Mouse (Mus musculus) neural tube, embryonic 13.5 days (tissue): ENCODE measurements around the gene Gcnt4. TPM values are rescaled to one million over a fixed set of nuclear protein-coding genes. Genes with fewer than 3 reads are reported as not detected.
"Not testable (repeated sequence)": the region's sequence is repeated elsewhere in the genome, so short reads cannot be mapped to it uniquely, and the experiment has no call there.

Experiments
- ATAC-seq: fragments of 200-750 bp; cut with Nextera tagmentation; 2 replicates; pipeline ENCODE4 v1.8.0; 2017; ENCODE audit warnings: low read depth, mild to moderate bottlenecking, moderate TSS enrichment, moderate library complexity
- H3K27ac ChIP-seq: fragments of 300-500 bp; sonication (generic); replicated peaks from 2 replicates; pipeline ENCODE4 v1.5.1; 2015; ENCODE audit warnings: moderate library complexity, mild to moderate bottlenecking, inconsistent platforms
- H3K27me3 ChIP-seq: fragments of 300-500 bp; sonication (generic); 2 replicates; pipeline ENCODE4 v1.6.1; 2015; ENCODE audit warnings: mild to moderate bottlenecking, inconsistent platforms
- H3K36me3 ChIP-seq: fragments of 300-500 bp; sonication (generic); 2 replicates; pipeline ENCODE4 v1.6.1; 2015; ENCODE audit warnings: mild to moderate bottlenecking, inconsistent platforms
- H3K4me1 ChIP-seq: fragments of 300-500 bp; sonication (generic); replicated peaks from 2 replicates; pipeline ENCODE4 v1.6.1; 2015; ENCODE audit warnings: inconsistent platforms
- H3K4me2 ChIP-seq: fragments of 300-500 bp; sonication (generic); 2 replicates; pipeline ENCODE4 v1.6.1; 2015; ENCODE audit warnings: inconsistent platforms, mild to moderate bottlenecking, moderate library complexity
- H3K4me3 ChIP-seq: fragments of 300-500 bp; sonication (generic); 2 replicates; pipeline ENCODE4 v1.5.1; 2015; ENCODE audit warnings: mild to moderate bottlenecking, inconsistent platforms
- H3K9ac ChIP-seq: fragments of 300-500 bp; sonication (generic); 2 replicates; pipeline ENCODE4 v1.6.1; 2015; ENCODE audit warnings: moderate library complexity, mild to moderate bottlenecking, inconsistent platforms
- H3K9me3 ChIP-seq: fragments of 300-500 bp; sonication (generic); 2 replicates; pipeline ENCODE4 v1.6.1; 2016; ENCODE audit warnings: inconsistent platforms
- WGBS: fragments of 180-500 bp; shearing (Covaris S2); methylation state at CpG from one replicate; pipeline ENCODE4 v1.1.7; 2015; 5-methylcytosine and 5-hydroxymethylcytosine counted together
- polyA plus RNA-seq: library from polyadenylated mRNA; unstranded; fragments of >200 nt; fragmentation: Nextera tagmentation; extraction: Ambion mirVana; gene quantifications from 2 replicates; pipeline ENCODE4 v1.2.1, GENCODE M21; 2015

Gcnt4 gene
- polyA plus RNA-seq, 1 experiment from 2014 or later = 0.10 TPM

- no peak overlapping the region for H3K4me3 ChIP-seq
- 9% methylated on average over 8 of the region's 8 CpGs for WGBS
- no peak overlapping the region for H3K27ac ChIP-seq
- H3K4me2 ChIP-seq = no peak overlapping the region
- peaks cover 16% of the 10 kb centered on the region for H3K4me1 ChIP-seq
- H3K9me3 ChIP-seq = no peaks in the 10 kb centered on the region
- no peak overlapping the region for H3K9ac ChIP-seq
- peaks cover 43% of the 10 kb centered on the region for H3K27me3 ChIP-seq
- ATAC-seq = no peak
- no peaks in the 10 kb centered on the region for H3K36me3 ChIP-seq
Observed at GRCm38 (mm10) chr13:96928432-96929039, 4.0 kb downstream of the Gcnt4 start.

- Histone ChIP-seq H3K4me3 (no peak overlapping the region), H3K4me1 (peaks cover 8% of the 10 kb centered on the region), H3K27me3 (0 out of 2 replicates have a peak, but pooled peaks cover 3% of the 10 kb centered on the region), H3K27ac (no peak overlapping the region), H3K9ac (no peak overlapping the region), H3K9me3 (no peaks in the 10 kb centered on the region), H3K36me3 (no peaks in the 10 kb centered on the region), H3K4me2 (no peak overlapping the region)
- ATAC-seq = no peak
- WGBS = 89% methylated on average over 5 of the region's 5 CpGs
Observed at GRCm38 (mm10) chr13:96932745-96933144, 8.3 kb downstream of the Gcnt4 start.

GRCm38 (mm10) chr13:96933367-96933766 lies 8.9 kb downstream of the Gcnt4 start:
- Histone ChIP-seq H3K36me3 (no peaks in the 10 kb centered on the region), H3K4me1 (peaks cover 8% of the 10 kb centered on the region), H3K9ac (no peak overlapping the region), H3K27me3 (no peaks in the 10 kb centered on the region), H3K4me3 (no peak overlapping the region), H3K9me3 (no peaks in the 10 kb centered on the region), H3K4me2 (no peak overlapping the region), H3K27ac (no peak overlapping the region)
- 64% methylated on average over 8 of the region's 8 CpGs for WGBS
- ATAC-seq = no peak

GRCm38 (mm10) chr13:96936173-96936777 lies 11.8 kb downstream of the Gcnt4 start:
- Histone ChIP-seq H3K4me2 (no peak overlapping the region), H3K27ac (no peak overlapping the region), H3K27me3 (no peaks in the 10 kb centered on the region), H3K9me3 (no peaks in the 10 kb centered on the region), H3K36me3 (no peaks in the 10 kb centered on the region), H3K4me1 (peaks cover 8% of the 10 kb centered on the region), H3K4me3 (no peak overlapping the region), H3K9ac (no peak overlapping the region)
- WGBS = 19% methylated on average over 6 of the region's 6 CpGs
- ATAC-seq = no peak

GRCm38 (mm10) chr13:96937059-96937558 lies 12.6 kb downstream of the Gcnt4 start:
- Histone ChIP-seq H3K27ac (no peak overlapping the region), H3K9me3 (no peaks in the 10 kb centered on the region), H3K9ac (no peak overlapping the region), H3K27me3 (no peaks in the 10 kb centered on the region), H3K4me2 (no peak overlapping the region), H3K4me1 (peaks cover 8% of the 10 kb centered on the region), H3K4me3 (no peak overlapping the region), H3K36me3 (no peaks in the 10 kb centered on the region)
- no peak for ATAC-seq
- WGBS = 71% methylated on average over 10 of the region's 10 CpGs

GRCm38 (mm10) chr13:96939680-96940079 lies 15.2 kb downstream of the Gcnt4 start:
- Histone ChIP-seq H3K36me3 (no peaks in the 10 kb centered on the region), H3K4me3 (no peak overlapping the region), H3K4me1 (peaks cover 8% of the 10 kb centered on the region), H3K9ac (no peak overlapping the region), H3K9me3 (no peaks in the 10 kb centered on the region), H3K27ac (no peak overlapping the region), H3K27me3 (no peaks in the 10 kb centered on the region), H3K4me2 (no peak overlapping the region)
- ATAC-seq = no peak
- 83% methylated on average over 10 of the region's 10 CpGs for WGBS

- H3K9ac ChIP-seq, H3K4me1 ChIP-seq, H3K36me3 ChIP-seq, ATAC-seq, H3K9me3 ChIP-seq, H3K27me3 ChIP-seq, H3K4me3 ChIP-seq, H3K4me2 ChIP-seq, H3K27ac ChIP-seq: not testable (repeated sequence)
- WGBS = 90% methylated on average over 11 of the region's 11 CpGs
Observed at GRCm38 (mm10) chr13:96941481-96941880, 17.0 kb downstream of the Gcnt4 start.

GRCm38 (mm10) chr13:96943571-96943970 lies 19.1 kb downstream of the Gcnt4 start:
- H3K9me3 ChIP-seq = no peaks in the 10 kb centered on the region
- H3K4me2 ChIP-seq = no peak overlapping the region
- 51% methylated on average over 3 of the region's 3 CpGs for WGBS
- no peak for ATAC-seq
- no peaks in the 10 kb centered on the region for H3K27me3 ChIP-seq
- no peak overlapping the region for H3K9ac ChIP-seq
- H3K36me3 ChIP-seq = no peaks in the 10 kb centered on the region
- no peak overlapping the region for H3K4me3 ChIP-seq
- H3K4me1 ChIP-seq = no peaks in the 10 kb centered on the region; the same call in 1 of the 2 replicates
- H3K27ac ChIP-seq = no peak overlapping the region

GRCm38 (mm10) chr13:96945748-96946147 lies 21.3 kb downstream of the Gcnt4 start:
- 93% methylated on average over 4 of the region's 4 CpGs for WGBS
- Histone ChIP-seq H3K27me3 (no peaks in the 10 kb centered on the region), H3K9me3 (no peaks in the 10 kb centered on the region), H3K36me3 (no peaks in the 10 kb centered on the region), H3K4me3 (no peak overlapping the region), H3K9ac (no peak overlapping the region), H3K4me2 (no peak overlapping the region), H3K4me1 (no peaks in the 10 kb centered on the region; the same call in 1 of the 2 replicates), H3K27ac (no peak overlapping the region)
- no peak for ATAC-seq

- H3K4me3 ChIP-seq = no peak overlapping the region
- H3K9me3 ChIP-seq = no peaks in the 10 kb centered on the region
- no peak overlapping the region for H3K4me2 ChIP-seq
- peaks cover 5% of the 10 kb centered on the region; the same call in 1 of the 2 replicates for H3K4me1 ChIP-seq
- H3K9ac ChIP-seq = no peak overlapping the region
- H3K36me3 ChIP-seq = no peaks in the 10 kb centered on the region
- no peaks in the 10 kb centered on the region for H3K27me3 ChIP-seq
- H3K27ac ChIP-seq = no peak overlapping the region
- 90% methylated on average over 7 of the region's 7 CpGs for WGBS
- no peak for ATAC-seq
Observed at GRCm38 (mm10) chr13:96947722-96948121, 23.2 kb downstream of the Gcnt4 start.

GRCm38 (mm10) chr13:96951880-96952279 lies 27.4 kb downstream of the Gcnt4 start:
- WGBS = 44% methylated on average over 2 of the region's 2 CpGs
- no peaks in the 10 kb centered on the region for H3K27me3 ChIP-seq
- no peaks in the 10 kb centered on the region for H3K9me3 ChIP-seq
- H3K4me1 ChIP-seq = 0 out of 2 replicates have a peak, but pooled peaks cover 5% of the 10 kb centered on the region
- H3K4me2 ChIP-seq = no peak overlapping the region
- ATAC-seq = peak; percentile 72; the same call in 1 of the 2 replicates
- H3K36me3 ChIP-seq = no peaks in the 10 kb centered on the region
- no peak overlapping the region for H3K4me3 ChIP-seq
- H3K9ac ChIP-seq = no peak overlapping the region
- no peak overlapping the region for H3K27ac ChIP-seq

GRCm38 (mm10) chr13:96956466-96956865 lies 32.0 kb downstream of the Gcnt4 start:
- Histone ChIP-seq H3K9me3 (no peaks in the 10 kb centered on the region), H3K36me3 (no peaks in the 10 kb centered on the region), H3K27me3 (no peaks in the 10 kb centered on the region), H3K9ac (no peak overlapping the region), H3K4me2 (no peak overlapping the region), H3K4me3 (no peak overlapping the region), H3K27ac (no peak overlapping the region), H3K4me1 (0 out of 2 replicates have a peak, but pooled peaks cover 4% of the 10 kb centered on the region)
- no peak for ATAC-seq
- 89% methylated on average over 6 of the region's 6 CpGs for WGBS
